Mouse (Mus musculus) thymus, postnatal 25 days (tissue): ENCODE measurements around the gene Mfng.

ENCODE experiments used
- DNase-seq: peaks from one replicate; pipeline ENCODE4 v3.0.0; 2022

Gene Mfng

DNA sequence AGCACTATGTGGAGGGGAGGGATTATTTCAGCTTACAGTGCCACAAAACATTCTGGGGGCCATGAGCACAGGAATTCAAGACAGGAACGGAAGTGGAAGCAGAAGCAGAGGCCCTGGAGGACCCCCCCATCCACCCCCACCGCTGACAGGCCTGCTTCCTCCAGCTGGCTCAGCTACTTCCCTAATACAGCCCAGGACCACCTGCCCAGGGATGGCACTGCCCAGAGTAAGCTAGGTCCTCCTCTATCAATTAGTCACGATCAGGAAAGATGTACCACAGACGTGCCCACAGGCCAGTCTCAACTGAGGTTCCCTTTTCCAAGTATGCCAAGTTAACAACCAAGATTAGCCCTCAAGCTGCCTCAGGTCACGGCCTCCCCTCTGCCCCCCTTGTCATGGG is 19.1 kb downstream of the Mfng start:
- DNase-seq = no peak

DNA sequence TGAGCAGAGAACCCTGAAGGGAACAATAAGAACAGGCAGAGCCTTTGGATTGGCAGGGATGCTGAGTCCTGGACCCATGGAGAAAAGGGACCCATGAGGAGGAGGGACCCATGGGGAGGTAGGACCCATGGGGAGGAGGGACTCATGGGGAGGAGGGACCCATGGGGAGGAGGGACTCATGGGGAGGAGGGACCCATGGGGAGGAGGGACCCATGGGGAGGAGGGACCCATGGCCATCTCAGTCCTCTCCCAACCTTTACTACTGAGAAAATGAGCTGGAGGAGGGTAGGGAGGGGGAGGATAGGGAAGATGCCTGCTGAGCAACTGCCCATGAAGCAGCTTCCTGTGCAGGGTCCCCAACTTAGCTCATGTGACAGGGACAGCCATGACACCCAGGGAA is 20.3 kb downstream of the Mfng start:
- DNase-seq = no peak

DNA sequence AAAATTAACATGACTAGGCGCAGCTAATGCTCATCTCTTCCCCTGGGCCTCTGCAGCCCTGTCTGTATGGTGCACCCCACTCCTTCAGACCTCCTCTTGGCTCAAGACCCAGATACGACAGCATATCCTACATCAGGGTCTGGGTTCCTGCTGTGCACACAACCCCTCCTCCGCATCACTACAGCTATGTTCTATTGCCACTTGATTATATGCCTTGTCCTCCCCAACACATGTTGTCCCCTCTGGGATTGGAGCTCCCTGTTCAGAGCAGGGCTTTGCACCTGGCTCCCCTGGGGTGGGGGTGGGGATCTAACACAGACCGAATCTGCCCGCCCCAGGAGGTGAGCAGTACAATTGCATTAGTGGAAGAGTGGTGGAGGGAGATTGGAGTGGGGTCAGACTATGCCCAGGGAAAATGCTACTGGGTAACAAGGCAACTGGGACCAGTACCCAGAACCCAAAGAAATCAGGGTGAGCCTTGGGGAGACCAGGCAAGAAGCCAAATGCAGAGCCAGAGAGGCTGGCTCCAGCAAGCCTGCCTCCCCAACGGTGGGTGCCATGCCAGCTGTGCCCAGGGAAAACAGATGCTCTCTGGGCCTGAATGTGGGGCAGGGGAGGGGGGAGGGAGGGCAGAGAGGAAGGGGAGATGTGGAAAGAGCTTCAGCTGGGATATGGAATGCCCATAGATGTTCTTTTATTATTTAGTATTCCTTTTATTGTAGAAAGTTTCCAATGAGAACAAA is 22.5 kb downstream of the Mfng start:
- no peak for DNase-seq

DNA sequence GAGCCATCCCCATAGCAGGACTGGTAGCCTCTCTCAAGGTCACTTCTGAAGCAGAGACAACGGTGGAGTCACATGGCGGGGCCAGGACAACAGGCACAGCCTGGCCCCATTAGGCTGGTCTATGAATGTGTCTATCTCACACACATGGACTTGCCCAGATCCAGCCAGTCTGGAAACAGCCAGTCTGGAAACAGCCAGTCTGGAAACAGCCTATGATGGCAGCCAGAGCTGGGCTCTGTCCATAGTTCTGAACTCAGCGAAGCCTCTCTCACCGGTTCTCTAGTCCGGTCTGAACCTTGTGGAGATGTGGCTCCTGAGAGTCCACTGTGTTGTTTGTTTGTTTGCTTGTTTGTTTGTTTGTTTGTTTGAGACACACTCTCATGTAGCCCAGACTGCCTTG is 23.4 kb downstream of the Mfng start:
- no peak for DNase-seq

DNA sequence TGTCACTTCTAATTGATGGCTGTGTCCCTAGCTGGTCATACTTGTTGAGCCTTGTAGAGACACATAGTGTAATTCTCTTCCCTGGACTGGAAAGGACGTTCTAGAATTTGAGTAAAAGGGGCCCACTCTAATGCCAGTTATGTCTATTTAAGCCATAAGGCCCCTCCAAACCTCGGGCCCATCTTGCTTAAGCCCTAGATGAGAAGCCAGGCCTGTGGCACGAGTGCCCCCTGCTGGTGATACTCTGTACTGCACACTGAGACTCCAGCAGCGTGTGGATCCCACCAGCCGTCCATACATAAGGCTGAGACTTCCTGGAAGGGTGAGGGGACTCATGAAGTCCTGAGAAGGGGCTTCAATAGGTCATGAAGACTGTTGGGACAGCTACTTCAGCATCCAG is 29.1 kb downstream of the Mfng start:
- peak; percentile 85 for DNase-seq

DNA sequence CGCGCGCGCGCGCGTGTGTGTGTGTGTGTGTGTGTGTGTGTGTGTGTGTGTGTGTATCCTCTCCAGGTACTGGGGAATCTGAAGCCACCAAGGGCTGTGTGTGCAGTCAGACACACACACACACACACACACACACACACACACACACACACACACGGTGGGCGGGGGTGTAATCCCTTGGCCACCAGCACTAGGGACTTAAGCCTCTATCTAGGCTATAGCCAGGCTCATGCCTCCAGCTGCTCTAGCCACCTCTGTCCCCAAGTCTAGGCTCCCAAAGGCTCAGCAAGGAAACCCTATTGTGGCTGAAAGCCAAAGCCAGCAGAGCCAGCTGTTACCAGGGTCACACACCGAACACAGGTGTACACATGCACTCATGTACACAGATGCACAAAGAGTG is 30.4 kb downstream of the Mfng start:
- DNase-seq = no peak

DNA sequence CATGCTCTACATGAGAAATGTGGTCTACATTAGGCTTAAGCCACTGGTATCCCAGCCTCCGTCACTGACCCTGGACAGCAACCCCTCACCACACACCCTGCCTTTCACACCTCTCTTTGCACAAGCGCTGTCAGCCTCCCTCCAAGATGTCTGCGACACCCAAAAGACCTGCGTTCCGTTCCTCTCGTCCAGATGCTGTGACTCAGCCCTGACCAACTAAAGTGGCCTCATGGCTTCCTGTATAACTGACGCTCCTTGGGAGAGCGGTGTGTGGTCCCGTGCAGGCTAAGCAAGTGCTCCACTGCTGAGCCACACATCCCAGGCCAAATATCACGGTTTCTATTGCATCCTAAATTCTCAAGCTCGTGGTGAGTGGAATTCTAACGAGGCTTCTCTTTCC is 32.6 kb downstream of the Mfng start:
- DNase-seq = no peak

DNA sequence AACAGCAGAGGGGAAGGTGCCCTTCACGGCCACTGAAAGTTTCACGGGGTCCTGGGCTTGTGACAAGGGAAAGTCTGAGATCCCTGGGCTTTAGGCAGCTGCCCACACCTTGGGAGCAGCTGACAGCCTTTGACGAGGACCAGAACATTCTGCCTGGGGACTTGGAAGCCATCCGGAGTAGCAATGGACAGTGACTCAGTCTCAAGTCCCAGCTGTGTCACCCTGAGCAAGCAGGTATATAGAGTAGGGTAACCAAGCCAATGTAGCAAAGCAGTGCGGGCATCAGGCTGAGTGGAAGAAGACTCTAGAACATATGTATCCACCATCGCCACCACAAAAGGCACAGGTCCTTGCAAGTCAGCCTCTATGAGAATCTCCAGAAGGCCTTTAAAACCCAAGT is 36.1 kb downstream of the Mfng start:
- no peak for DNase-seq

DNA sequence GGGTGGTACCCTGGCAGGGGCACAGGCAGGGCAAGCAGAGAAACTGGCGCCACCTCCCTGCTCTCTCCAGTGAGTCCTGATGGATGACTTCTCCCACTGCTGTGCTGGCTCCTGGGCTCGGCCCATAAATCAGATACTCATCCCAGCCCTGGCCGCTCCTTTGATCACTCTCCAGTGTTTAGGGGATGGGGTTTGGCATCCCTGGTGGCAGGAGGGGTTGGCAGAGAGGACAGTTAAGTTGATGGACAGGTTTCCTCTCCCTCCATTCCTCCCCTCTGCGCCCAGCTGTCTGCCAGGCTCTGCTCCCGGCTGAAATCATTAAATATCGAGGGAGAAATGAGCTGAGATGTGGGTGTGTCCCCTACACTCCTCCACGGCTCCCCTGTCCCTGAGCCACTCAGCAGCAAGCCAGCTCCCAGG is 36.6 kb downstream of the Mfng start:
- no peak for DNase-seq

DNA sequence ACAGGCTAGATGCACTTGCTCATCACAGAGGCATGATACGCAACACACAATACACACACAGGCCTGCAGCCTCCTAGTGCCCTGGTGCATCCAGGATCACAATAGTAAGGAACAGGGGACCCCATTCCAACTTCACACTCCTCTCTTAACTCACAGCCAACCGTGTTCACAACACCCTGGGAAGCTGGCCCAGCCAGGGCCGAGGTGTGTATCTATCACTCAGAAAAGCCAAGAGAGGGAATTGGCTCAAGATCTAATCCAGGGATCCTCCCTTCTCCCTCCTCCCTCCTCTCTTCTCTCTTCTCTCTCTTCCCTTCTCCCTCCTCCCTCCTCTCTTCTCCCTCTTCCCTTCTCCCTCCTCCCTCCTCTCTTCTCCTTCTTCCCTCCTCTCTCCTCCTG is 37.1 kb downstream of the Mfng start:
- DNase-seq = no peak

DNA sequence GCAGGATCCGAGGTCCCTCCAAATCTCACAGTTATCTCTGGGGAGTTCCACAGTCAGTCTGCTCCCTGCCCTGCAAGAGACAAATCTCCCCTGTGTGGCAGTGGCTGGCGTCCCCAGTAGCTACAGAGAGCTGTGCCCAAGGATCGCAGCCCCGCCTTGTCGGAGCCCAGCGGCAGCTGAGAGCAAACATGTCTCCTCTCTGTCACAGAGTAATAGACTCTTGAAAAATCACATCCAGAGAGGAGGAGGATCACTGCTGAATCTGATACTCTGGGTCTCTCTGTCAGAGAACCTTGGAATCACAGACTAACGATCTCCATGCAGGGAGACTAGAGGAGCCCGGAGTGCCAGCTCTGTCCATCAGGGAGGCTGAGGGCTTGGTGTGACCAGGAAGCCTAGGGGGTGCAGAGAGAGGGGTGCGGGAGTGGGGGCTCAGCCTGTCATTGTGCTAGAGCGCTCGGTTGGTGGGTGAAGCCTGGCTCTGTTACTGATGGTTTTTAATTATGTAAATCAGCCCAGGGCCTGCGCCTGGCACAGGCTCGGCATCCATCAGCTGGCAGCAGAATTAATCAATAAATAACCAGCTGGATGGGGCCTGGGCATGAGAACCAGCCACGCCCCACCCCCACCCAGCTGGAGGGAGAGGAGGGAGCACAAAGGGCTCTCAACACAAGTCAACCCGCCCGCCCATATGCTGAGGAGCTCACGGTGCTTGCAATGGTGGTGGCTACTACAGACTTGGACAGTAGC is 37.7 kb downstream of the Mfng start:
- no peak for DNase-seq

DNA sequence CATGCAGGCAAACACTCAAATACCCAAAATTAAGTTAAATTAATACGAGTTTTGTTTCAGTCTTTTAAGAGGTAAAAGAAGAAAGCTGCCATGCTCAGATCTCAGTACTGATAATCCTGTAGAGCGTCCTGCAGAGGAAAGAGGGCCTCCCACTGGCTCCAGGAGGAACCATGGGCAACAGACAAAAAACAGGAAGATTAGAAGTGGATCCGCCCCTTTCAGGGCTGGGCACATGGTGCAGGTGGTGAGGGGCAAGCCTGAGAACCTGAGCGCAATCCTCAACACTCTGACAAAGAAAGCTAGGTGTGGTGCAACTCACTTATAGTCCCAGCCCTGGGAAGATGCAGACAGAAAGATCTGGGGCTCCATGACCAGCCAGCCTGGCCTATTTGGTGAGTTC is 41.4 kb downstream of the Mfng start:
- DNase-seq = no peak

DNA sequence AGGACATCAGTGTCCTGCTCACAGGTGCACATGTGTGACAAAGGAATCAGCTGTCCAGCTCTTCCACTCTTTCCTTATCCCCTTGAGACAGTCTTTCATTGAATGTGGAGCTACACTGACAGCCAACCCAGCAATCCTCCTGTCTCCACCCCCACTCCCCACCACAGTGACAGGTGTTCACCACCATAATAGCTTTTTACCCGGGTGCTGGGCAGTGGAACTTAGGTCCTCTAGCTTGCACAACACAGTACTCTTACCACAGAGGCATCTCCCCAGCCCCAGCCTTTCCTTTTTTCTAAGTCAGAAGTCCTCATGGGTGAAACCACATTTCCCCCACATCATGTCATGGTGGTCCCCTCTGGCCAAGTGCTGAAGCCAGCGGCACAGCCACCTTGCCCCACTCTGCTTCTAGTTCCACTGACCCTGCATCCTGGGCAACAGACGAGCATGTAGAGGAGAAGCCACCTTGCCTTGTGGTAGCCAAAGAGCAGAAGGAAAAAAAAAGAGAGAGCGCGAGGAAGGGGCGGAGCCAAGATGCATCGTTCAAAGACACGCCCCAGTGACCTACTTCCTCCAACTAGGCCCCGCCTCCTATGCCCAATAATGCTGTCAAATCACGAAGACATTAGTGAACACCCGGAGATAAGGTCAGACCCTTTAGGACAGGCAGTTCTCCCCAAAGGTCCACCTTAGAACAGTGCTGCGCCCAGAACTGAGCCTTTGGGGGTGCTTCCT is 42.8 kb downstream of the Mfng start:
- DNase-seq = no peak

DNA sequence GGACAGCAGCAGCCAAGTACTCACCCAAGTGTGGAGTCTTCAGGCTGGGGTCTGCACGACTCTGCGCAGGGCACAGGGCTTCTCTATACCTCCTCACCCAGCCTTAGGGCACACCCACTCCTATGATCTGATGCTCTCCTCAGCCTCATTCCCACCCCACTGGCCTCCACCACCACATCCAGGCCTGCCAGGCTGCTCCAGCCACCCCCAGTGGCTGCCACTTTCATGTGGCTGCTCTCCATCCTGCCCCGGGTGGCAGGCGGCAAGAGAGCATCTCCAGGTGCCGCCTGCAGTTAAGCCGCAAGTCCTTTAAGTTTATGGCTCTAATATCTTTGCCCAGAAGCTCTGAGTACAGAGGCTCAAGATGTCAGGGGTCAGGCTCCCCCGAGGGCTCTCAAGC is 46.6 kb downstream of the Mfng start:
- peak; percentile 59 for DNase-seq

DNA sequence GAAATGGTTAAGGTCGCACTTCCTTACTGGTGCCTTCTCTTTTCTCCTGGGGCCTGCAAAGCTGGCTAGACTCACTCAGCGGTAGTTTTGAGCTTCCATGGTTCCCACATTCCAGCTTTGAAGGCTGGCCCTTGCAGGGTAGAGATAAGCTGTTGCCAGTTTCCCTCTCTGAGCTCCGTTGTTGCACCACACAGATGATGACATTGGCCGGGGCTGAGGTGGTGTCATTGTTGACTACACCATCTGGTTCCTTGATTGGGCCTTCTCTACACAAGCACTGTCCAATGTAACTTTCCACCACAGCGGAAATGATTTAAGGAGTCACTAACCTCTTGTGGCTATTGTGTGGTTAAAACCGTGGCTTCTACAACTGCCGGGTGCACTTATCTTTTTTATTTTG is 52.7 kb downstream of the Mfng start:
- no peak for DNase-seq

DNA sequence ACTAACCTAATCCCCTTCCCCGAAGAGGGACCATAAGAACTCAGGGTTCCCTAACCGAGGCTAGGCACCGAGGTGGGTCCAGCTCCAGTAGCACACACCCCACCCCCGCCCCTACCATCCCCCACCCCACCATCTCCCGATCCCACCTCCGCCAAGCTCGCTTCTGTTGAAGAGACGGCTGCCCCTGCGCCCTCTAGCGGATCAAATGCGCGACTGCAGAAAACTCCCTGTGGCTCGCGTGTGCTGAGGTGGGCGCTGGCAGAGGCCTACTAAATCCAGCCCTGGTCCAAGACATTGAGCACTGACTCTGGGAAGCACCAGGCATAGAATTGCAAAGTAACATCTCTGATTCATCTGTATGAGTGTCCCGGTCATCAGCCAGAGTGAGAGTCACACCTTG is 53.2 kb downstream of the Mfng start:
- peak; percentile 74 for DNase-seq

DNA sequence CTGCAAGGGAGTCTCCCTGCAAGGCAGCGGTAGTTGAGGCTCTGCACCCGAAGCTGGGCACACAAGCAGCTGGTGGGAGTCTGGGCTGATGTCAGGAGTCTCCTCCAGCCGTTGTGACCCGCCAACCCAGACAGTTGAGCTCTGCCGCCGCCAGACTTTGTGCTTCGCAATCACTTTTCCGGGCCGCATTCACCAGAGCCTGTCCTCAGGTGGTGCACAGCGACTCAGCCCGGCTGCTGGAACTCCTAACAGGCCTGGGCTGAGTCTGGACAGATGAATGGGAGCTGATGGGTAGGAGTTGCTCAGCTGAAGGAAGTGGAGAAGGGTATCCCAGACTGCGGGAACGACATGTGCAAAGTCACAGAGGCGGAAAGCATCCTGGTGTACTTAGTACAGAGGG is 53.9 kb downstream of the Mfng start:
- no peak for DNase-seq

DNA sequence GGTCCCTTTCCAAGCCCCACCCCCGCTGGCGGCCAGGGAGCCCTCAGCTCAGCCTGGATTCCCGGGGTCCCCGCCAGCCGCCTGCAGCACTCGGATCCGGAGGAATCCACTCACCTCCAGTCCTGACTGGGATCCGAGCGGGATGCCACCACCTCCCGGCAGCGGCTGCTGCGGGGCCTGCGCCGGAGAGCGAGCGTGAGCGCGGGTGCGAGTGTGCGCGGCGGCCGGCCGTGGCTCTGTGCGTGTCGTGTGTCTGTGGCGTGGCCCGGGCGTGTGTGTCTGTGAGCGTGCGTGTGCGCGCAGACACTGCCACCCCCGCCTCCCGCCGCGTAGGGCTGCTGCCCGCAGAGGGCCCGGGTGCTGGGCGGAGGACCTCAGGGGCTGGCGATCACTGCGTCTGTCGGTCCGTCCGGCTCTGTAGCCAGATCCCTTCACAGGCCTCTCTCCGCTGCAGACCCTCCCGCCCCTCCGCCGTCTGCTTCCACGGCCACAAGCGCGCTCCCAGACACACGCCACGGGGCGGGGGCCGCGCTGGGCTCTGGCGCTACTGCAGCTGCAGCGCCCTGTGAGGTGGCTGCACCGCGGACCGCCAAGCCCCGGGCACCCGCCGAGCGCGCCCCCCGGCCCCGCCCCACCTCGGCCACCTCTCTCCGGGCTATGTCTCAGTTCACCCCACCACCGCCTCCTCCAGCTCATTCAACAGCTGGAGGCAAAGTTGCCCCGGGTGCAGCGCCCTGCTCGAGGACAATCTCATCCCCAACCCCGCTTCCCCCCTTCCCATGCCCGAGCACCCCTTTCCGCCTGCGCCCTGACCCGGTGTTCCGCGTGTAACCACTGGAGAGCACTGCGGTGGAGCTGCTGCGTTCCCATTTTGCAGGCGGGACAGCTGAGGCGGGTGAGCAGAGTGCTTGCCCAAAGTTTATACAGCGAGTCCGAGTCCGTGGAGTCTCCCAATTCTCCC is 54.7 kb downstream of the Mfng start, which contains the start of gene Elfn2:
TSS of gene Elfn2 (minus strand) at position 482 of the 961 bp plus-strand sequence.
- DNase-seq = no peak

DNA sequence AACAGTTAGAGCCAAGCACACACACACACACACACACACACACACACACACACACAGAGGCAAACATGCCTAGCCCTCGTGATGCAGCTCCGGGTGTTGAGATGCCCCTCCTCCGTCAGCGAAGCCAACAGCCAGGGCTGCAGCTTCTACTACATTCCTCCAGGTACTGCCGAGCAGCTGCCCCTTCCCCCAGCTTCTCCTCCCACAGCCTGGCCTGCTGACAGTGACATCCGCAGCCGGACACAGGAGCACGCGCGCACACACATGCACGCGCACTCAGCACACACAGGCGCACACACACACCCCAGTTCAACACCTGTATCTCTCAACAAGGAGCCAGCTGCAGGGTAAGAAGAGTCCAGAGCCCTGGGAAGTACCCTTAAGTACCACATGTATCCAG is 56.3 kb downstream of the Mfng start:
- no peak for DNase-seq

DNA sequence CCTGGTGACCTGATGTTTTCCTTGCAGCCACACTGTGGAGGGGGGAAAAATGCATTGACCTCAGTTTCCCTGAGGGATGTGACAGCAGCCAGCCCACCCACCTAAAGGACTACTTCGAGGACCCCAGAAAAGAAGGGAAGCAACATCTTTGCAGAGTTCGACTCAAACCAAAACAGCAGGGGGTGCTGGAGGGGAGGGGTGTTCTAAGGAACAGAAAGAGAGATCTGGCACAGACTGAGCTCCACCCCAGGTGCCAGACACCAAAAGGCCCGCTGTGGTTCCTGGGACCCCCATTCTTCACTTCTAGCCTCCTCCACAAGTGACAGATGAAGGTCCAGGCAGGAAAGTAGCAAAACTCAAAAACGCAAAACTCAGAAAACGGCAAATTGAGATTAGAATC is 57.4 kb downstream of the Mfng start:
- DNase-seq = peak; percentile 67

DNA sequence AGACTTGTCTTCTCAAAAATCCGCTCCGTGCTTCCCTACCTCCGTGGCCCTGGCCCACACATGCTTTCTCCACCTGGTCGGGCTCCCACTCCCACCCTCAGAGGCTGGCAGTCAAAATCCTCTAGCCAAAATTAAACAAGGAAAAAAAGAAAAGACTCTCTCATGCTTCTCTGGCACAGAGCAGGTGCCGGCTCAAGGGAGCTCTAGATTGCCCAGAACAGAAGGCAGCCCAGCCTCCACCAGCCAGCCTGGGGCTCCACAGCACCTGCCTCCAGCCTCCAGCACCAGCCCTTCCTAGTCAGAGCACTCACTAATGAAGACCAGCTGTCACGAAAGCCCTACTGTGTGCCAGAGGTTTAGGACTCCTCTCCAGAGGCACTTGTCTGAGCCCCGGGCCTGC is 59.5 kb downstream of the Mfng start:
- DNase-seq = no peak

DNA sequence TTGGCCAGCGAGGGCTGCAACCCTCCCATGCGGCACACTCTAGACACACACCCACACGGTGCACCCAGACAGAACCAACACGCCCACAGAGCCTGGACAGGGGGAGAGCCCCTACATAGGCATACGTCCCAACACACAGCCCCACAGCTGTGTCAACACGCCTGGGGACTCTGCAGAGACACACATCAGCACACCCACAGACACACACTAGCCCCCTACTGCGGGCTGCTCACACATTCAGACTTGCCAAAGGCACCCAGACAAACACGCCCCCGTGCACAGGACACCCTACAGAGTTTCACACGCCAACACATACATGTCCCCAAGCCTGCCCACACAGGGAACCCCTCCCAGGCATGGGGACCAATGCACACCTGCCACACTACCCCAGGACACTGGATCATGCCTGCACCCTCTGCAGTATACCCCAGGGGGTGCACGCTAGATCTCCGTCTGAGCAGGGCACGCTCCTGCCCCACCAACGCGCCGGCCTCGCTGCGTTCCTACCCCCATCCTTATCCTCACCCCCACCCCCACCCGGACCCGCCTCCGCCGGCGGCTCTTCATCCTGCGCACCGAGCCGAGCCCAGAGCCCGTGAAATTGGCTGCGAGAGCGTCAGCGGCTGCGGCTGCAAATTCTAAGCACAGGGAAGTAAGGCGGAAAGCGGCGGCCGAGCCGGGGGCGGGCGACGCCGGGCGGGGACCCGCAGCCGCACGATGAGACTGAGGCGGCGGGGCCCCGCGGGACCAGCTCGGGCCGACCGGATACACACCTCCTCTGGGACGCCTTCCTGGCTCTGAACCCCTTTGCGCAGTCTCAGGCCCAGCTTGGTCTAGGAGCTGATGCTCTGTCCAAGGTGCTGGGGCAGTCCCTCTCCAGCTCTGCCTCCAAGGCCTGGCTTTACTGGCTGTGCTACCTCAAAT is 60.7 kb downstream of the Mfng start:
- peak; percentile 58 for DNase-seq
